Mouse (Mus musculus) heart, embryonic 13.5 days (tissue): Measurements from ENCODE around the gene Pcbp1. TPM values are rescaled to one million over a fixed set of nuclear protein-coding genes. Genes with fewer than 3 reads are reported as not detected.

Source experiments
- ATAC-seq: fragments of 200-750 bp; cut with Nextera tagmentation; 2 replicates; pipeline ENCODE4 v1.8.0; 2017; ENCODE audit warnings: moderate TSS enrichment; ENCODE audit not compliant: insufficient number of reproducible peaks, low FRiP score, low TSS enrichment; ENCODE audit errors: extremely low read depth
- H3K27ac ChIP-seq: fragments of 300-500 bp; sonication (generic); replicated peaks from 2 replicates; pipeline ENCODE4 v1.5.1; 2015; ENCODE audit warnings: moderate library complexity, mild to moderate bottlenecking, inconsistent platforms
- H3K27me3 ChIP-seq: fragments of 300-500 bp; sonication (generic); replicated peaks from 2 replicates; pipeline ENCODE4 v1.6.1; 2015; ENCODE audit warnings: mild to moderate bottlenecking, inconsistent platforms
- H3K36me3 ChIP-seq: fragments of 300-500 bp; sonication (generic); 2 replicates; pipeline ENCODE4 v1.6.1; 2015; ENCODE audit warnings: mild to moderate bottlenecking, inconsistent platforms
- H3K4me1 ChIP-seq: fragments of 300-500 bp; sonication (generic); 2 replicates; pipeline ENCODE4 v1.6.1; 2015; ENCODE audit warnings: inconsistent platforms
- H3K4me2 ChIP-seq: fragments of 300-500 bp; sonication (generic); 2 replicates; pipeline ENCODE4 v1.6.1; 2015; ENCODE audit warnings: inconsistent platforms, mild to moderate bottlenecking, moderate library complexity
- H3K4me3 ChIP-seq: fragments of 300-500 bp; sonication (generic); 2 replicates; pipeline ENCODE4 v1.5.1; 2015; ENCODE audit warnings: moderate library complexity, mild to moderate bottlenecking, inconsistent platforms
- H3K9ac ChIP-seq: fragments of 300-500 bp; sonication (generic); 2 replicates; pipeline ENCODE4 v1.6.1; 2015; ENCODE audit warnings: inconsistent platforms, mild to moderate bottlenecking, moderate library complexity
- H3K9me3 ChIP-seq: fragments of 300-500 bp; sonication (generic); 2 replicates; pipeline ENCODE4 v1.6.1; 2016; ENCODE audit warnings: inconsistent platforms
- microRNA-seq: library from miRNA; unstranded; fragments of <30 nt; microRNA quantifications from one replicate; pipeline ENCODE4, GENCODE M21; 2016
- polyA plus RNA-seq: library from polyadenylated mRNA; unstranded; fragments of >200 nt; fragmentation: Nextera tagmentation; extraction: Ambion mirVana; gene quantifications from 2 replicates; pipeline ENCODE4 v1.2.1, GENCODE M21; 2015

Pcbp1 gene
- polyA plus RNA-seq, 1 experiment from 2014 or later, result 218 TPM

GRCm38 (mm10) chr6:86474646-86475181 lies 51.4 kb downstream of the Pcbp1 start:
- ATAC-seq, result no peak
- H3K9me3 ChIP-seq, result no peaks in the 10 kb centered on the region
- no peak overlapping the region for H3K4me3 ChIP-seq
- no peak overlapping the region for H3K4me2 ChIP-seq
- H3K27ac ChIP-seq, result peak overlapping the region; percentile 85
- peaks cover 77% of the 10 kb centered on the region for H3K4me1 ChIP-seq
- peaks cover 13% of the 10 kb centered on the region for H3K36me3 ChIP-seq
- H3K27me3 ChIP-seq, result no peaks in the 10 kb centered on the region
- H3K9ac ChIP-seq, result no peak overlapping the region

Small RNA genes lying within 50 kb of the gene (microRNA-seq; reads per million reads assigned to microRNA genes)
- not detected for gene Gm22184

Other genes with a start within 250 kb of the Pcbp1 start
- 93.8 and 107 TPM in 2 replicates for gene Fam136a, start 160.7 kb downstream of the Pcbp1 start, polyA plus RNA-seq
- 315 and 377 TPM in 2 replicates for gene Snrpg, start 155.0 kb downstream of the Pcbp1 start, polyA plus RNA-seq
- gene Pcyox1, start 129.2 kb downstream of the Pcbp1 start, polyA plus RNA-seq, result 51.2 and 52.0 TPM in 2 replicates
- 120 and 125 TPM in 2 replicates for gene Tia1, start 122.1 kb downstream of the Pcbp1 start, polyA plus RNA-seq
- gene Gm44790, start 99.7 kb downstream of the Pcbp1 start, polyA plus RNA-seq, result 0.60 TPM in 1 of 2 replicates, not detected in the other
- gene C87436, start 87.9 kb downstream of the Pcbp1 start, polyA plus RNA-seq, result 16.8 and 20.0 TPM in 2 replicates
- 0.09 TPM in 2 replicates for gene Asprv1, start 101.8 kb upstream of the Pcbp1 start, polyA plus RNA-seq
- gene Mxd1, start 142.8 kb upstream of the Pcbp1 start, polyA plus RNA-seq, result 8.5 and 10.0 TPM in 2 replicates
- 72.2 and 81.7 TPM in 2 replicates for gene Snrnp27, start 158.2 kb upstream of the Pcbp1 start, polyA plus RNA-seq
- gene Gmcl1, start 207.1 kb upstream of the Pcbp1 start, polyA plus RNA-seq, result 14.7 and 14.9 TPM in 2 replicates